Mouse (Mus musculus) cerebellum, adult 8-10 months (tissue): ENCODE results near the gene Rnf10.

Source experiments
- DNase-seq: peaks from one replicate; pipeline ENCODE4 v3.0.0; 2022

Gene Rnf10

DNA sequence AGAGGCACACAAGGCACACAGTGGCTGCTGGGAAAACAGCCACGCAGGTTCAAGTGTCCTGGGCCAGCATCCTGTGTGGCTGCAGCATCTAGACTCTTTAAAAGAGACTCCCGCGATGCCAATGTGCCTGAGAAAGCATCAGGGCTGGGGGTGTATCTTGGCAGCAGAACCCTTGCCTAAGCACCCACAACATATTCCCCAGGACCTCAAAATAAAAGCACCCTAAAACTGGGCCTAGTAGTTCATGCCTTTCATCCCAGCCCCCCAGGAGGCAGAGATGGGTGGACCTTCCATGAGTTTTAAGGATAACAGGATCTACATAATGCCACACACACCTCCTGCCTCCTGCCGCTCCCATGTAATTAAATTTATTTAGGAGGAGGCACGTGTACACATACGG is 38.2 kb downstream of the Rnf10 start:
- no peak for DNase-seq

DNA sequence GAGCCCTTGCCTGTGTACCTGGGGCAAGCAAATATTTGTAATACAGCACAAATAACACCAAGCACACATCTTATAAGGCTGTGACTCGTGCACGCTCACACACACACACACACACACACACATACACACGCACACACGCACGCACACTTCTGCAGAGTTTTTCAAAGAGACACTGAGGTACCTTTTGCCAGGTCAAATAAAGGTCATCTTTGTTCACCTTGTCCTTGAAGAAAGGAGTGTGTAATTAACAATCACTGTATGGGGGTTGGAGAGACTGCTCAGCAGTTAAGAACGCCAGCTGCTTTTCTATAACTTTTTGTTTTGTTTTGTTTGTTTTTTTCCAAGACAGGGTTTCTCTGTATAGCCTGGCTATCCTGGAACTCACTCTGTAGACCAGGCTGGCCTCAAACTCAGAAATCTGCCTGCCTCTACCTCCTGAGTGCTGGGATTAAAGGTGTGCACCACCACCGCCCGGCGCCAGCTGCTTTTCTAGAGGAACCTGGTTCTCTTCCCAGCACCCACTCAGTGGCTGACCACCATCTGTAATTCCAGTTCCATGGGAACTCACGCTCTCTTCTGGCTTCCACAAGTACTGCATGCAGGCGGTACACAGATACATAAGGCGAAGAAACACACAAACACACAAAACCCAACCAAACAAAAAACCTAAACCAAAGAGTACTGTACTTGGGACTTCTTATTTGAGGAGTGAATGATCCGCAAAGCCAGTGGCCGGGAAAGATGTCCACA is 39.5 kb downstream of the Rnf10 start:
- DNase-seq, result no peak

- no peak for DNase-seq
Observed at GRCm38 (mm10) chr5:115232516-115232915, 40.2 kb downstream of the Rnf10 start.

- no peak for DNase-seq
Observed at GRCm38 (mm10) chr5:115231552-115232120, 41.1 kb downstream of the Rnf10 start.

GRCm38 (mm10) chr5:115230830-115231551 is 41.7 kb downstream of the Rnf10 start:
- DNase-seq, result no peak

- DNase-seq, result no peak
Observed at GRCm38 (mm10) chr5:115222485-115222884, 50.2 kb downstream of the Rnf10 start.

- DNase-seq, result peak; percentile 60
Observed at GRCm38 (mm10) chr5:115220931-115221640, 51.6 kb downstream of the Rnf10 start.

DNA sequence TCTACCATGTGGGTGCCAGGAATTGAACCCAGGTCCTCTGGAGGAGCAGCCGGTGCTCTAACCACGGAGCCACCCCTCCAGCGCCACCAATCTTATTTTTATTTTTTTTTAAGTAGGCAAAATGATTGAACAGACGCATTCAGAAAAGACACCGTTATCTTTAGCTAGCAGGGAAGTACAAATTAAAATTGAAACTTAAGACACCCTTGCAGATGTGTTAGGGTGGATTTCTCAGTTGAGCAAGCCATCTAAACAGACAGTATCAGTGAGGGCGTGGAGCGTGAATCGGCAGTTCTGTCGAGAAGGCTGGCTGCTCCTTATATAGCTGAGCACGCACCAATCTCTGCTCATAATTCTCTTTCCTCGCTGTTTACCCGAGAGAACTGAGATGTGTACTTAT is 54.7 kb downstream of the Rnf10 start:
- DNase-seq, result no peak

DNA sequence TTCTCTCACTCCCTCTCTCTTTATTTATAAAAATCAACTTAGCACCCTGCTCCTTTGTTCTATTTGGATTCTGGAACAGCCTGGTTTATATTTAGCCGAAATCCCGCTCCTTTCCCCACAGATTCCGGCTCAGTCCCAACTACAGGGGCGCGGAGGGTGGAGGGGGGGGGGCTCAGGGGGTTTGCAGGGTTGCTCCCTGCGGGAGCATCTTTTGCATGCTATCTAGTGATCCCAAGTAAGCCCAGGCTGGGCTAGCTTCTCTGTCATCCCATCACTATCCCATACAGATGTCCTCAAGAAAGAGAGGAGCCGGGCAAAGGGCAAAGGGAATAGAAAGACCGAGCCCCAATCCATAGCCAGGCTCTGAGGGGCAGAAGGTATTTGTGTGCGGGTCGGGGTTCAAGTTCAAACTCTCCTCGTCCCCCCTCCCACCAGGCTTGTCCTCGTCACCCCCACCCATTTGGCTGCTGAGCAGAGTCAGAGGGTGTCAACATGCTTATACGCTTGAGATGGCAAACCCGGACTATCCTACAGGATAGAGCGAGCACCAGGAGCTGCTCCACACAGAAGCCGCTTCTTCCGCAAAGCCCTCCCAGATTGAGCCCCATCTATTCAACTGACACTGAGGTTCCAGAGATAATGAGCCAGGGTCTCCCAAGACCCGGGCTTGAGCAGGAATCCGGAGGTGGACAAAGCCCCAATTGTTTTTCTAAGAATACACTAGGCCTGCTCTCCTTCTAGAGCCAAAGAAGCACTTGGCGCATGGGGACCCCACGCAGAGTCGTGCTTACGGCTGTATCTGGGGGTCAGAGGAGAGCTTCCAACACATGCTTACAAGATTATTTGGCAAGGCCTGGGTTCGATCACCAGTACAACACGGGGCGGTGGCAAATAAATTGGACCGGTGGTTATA is 57.2 kb downstream of the Rnf10 start:
- DNase-seq, result no peak

DNA sequence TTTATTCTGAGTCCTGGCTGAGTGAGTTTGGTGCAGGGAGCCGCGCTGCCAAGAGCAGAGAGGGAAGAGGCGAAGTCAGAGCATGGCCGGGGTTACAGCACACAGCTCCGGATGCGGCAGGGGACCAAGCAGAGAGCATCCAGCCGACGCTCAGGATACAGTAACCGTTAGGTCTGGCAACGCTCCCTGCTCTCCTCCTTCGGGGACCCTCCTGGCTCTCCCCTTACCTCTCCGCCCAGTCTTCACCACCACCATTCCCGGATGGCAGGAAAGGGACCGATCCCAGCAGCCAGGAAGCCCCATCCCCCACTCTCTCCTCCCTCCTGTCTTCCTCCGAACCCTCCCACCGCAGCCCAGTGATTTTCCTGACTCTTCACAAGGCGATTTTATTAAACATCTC is 57.8 kb downstream of the Rnf10 start:
- peak; percentile 75 for DNase-seq

GRCm38 (mm10) chr5:115212861-115213260 is 59.8 kb downstream of the Rnf10 start:
- DNase-seq, result no peak

DNA sequence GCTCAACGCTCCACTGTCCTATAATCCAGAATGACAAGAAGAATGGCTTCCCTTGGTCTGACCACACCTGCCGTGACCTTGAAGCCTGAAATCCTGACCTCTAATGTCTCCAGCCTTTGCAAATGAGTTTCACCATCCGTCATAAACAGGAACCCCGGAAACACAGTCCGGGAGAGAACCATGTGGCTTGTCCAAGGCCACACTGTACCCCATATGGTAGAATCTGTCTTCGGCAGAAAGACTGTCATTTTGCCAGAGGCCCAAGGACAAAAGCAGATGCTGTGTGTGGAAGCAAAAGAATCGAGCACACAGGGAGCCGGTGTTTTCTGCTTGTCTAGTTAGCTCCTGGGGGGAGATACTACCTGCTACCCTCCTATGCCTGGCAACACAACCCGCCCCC is 60.2 kb downstream of the Rnf10 start:
- no peak for DNase-seq

- no peak for DNase-seq
Observed at GRCm38 (mm10) chr5:115210380-115210779, 62.3 kb downstream of the Rnf10 start.

- DNase-seq, result no peak
Observed at GRCm38 (mm10) chr5:115208601-115209000, 64.1 kb downstream of the Rnf10 start.

- no peak for DNase-seq
Observed at GRCm38 (mm10) chr5:115207892-115208291, 64.8 kb downstream of the Rnf10 start.

DNA sequence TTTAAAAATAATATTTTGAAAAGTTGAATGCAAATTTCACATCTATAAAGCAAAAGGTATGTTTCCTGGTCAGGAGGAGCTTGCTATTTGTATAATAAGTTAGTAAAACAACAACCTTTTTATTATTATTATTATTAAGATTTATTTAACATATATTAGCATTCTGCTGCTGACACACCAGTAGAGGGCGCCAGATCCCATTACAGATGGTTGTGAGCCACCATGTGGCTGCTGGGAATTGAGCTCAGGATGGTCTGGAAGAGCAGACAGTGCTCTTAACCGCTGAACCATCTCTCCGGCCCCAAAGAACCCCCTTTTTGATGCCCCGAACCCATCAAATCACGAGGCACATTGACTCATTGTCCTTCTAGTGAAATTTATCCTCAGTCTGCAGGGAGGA is 65.5 kb downstream of the Rnf10 start:
- no peak for DNase-seq

GRCm38 (mm10) chr5:115204562-115205311 is 68.0 kb downstream of the Rnf10 start:
- peak; percentile 81 for DNase-seq

DNA sequence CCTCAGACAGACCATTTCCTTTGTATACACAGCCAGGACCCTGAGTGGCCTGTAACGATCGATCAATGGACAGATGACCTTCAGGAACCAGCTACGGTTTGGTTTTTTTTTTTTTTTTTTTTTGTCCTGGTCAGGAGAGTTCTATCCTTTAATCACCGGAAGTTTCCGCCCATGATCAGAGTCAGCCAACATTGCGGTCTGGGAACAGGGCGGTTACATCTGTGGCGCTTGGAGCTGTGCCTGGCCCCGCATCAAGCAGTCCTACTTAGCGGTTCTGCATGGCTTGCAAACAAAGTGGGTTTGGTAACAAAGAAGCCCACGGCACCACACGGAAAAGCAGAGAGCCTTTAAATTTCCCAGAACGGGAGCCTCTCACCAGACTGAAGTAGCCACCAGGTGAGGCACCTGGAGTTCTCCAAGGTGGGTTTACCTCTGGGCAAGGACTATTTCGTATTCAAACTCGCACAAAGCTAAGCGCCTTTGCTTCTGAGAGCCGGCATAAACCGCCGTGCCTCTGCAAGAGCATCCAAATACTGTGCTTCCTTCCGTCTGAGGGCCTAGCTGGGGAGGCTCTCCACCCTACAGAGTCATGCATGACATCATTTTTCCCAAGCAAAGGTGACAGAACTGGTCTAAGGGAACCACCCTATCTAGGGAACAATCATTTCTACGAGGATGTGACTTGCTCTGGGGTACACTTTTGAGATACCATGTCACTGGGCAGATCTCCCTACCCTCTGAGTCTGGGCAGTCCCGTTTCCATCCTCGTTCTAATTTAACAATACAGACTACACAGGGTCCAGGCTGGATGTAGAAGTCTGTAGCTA is 68.8 kb downstream of the Rnf10 start:
- DNase-seq, result no peak

DNA sequence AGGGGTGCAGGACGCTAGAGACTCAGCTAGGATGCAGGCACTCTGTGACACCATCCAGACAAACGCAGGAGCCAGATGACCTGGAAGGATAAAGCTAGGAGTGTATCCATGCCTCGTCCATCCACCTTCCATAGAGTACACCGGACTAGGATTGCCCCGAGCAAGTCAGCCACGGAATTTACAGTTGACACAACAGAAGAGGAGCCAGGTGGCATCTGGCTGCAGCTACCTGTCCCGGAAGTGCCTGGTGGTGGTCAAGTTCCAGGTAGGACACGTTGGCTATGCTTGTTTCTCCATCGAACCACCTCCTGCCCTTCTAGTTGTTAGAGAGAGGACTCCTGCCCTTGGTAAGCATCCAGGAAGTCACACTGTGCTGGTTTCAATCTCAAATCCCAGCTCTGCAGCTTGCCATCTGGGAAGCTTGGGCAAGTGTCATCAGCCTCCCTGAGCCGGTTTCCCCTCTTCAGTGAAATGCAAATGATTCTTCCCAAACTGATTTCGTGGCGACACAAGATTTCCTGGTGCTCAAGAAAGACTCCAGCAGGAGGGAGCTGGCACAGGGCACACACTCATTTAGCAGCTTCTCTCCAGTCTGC is 78.0 kb downstream of the Rnf10 start:
- DNase-seq, result peak; percentile 64
